Mouse (Mus musculus): ENCODE results near the gene Klf6. TPM values are rescaled to one million over a fixed set of nuclear protein-coding genes. Genes with fewer than 3 reads are reported as not detected.

Gene Klf6
- polyA plus RNA-seq, 1 experiment = 32.9 TPM

DNA sequence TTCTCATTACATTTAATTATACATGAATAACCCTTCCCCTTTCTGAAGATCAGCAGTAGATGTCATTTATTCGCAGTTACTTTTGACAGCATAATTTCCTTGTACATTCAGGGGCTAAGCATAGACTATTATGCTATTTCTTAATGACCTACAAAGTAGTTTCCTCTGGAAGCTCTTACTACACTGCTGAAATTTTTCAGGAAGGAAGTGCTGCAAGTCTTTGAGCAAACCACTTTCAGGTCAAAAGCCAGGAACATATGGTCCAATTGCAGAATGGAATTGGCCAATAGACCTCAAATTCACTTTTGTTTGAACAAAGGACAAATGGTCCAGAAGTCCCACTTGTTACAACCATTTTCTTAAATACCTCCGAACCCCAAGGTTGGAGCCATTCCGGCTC, 14.2 kb downstream of the Klf6 start:
- H3K4me1 ChIP-seq (ENCODE audit: control insufficient read depth, insufficient read depth, low read length) = peaks cover 3% of the 10 kb centered on the region; the same call in 1 of the 2 replicates
- no peak overlapping the region for H3K27ac ChIP-seq (ENCODE audit: control insufficient read depth, insufficient read depth, low read depth, low read length, poor library complexity)
- no peak for TF ChIP-seq CTCF (IDR thresholded peaks at IDR 0.05; ENCODE audit: control insufficient read depth, insufficient read depth, low read length)
- no peak for TF ChIP-seq POLR2A (IDR thresholded peaks at IDR 0.05; ENCODE audit: borderline replicate concordance, control insufficient read depth, low read depth, low read length)
- no peak overlapping the region for H3K4me3 ChIP-seq (replicated peaks; ENCODE audit: control insufficient read depth, low read depth, low read length)
- WGBS = 28% methylated on average over 3 of the region's 3 CpGs

DNA sequence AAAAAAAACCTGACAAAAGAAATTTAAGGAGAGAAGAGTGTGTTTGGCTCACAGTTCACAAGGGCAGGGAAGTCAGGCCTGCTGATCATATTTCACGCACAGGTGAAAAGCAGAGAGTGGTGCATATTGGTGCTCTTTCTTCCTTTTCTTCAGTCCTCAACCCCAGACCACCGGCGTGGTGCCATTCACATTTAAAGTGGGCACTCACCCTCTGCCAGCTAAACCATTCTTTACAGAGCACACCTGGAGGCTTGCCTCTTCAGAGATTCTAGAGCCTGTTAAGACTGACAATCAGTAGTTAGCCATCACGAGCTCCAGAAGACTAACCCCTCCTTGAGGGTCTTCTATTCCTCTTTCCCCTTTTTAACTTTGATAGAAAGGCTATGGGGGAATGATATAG, 17.5 kb downstream of the Klf6 start:
- H3K27ac ChIP-seq (ENCODE audit: control insufficient read depth, insufficient read depth, low read depth, low read length, poor library complexity) = no peak overlapping the region
- H3K4me3 ChIP-seq (replicated peaks; ENCODE audit: control insufficient read depth, low read depth, low read length) = no peak overlapping the region
- TF ChIP-seq CTCF (IDR thresholded peaks at IDR 0.05; ENCODE audit: control insufficient read depth, insufficient read depth, low read length) (no peak), POLR2A (IDR thresholded peaks at IDR 0.05; ENCODE audit: borderline replicate concordance, control insufficient read depth, low read depth, low read length) (no peak)
- WGBS = 74% methylated on average over 4 of the region's 4 CpGs
- peaks cover 1% of the 10 kb centered on the region; the same call in 1 of the 2 replicates for H3K4me1 ChIP-seq (ENCODE audit: control insufficient read depth, insufficient read depth, low read length)

DNA sequence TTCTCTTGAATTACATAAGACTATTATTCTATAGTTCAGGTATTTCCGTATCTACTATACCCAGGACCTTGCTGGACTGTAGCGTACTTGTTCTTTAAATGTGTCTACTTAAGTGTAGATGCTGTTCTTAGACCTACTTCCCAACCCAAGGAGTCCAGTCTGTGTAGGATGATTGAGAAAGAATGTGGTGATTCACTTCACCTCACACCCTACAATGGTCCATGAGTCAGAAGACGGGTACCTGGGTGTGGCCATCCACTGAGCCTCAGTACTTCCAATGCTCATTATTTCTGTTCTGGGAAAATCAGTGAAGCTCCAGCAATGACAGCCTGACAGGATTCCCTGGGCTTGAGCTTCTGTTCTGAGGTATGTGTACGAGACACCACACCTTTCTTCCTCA, 25.5 kb downstream of the Klf6 start:
- Histone ChIP-seq H3K4me1 (ENCODE audit: control insufficient read depth, insufficient read depth, low read length) (no peaks in the 10 kb centered on the region; the same call in 1 of the 2 replicates), H3K27ac (ENCODE audit: control insufficient read depth, insufficient read depth, low read depth, low read length, poor library complexity) (no peak overlapping the region), H3K4me3 (replicated peaks; ENCODE audit: control insufficient read depth, low read depth, low read length) (no peak overlapping the region)
- TF ChIP-seq CTCF (IDR thresholded peaks at IDR 0.05; ENCODE audit: control insufficient read depth, insufficient read depth, low read length) = no peak
- TF ChIP-seq POLR2A (IDR thresholded peaks at IDR 0.05; ENCODE audit: borderline replicate concordance, control insufficient read depth, low read depth, low read length) = no peak
- WGBS = 73% methylated on average over 4 of the region's 4 CpGs

DNA sequence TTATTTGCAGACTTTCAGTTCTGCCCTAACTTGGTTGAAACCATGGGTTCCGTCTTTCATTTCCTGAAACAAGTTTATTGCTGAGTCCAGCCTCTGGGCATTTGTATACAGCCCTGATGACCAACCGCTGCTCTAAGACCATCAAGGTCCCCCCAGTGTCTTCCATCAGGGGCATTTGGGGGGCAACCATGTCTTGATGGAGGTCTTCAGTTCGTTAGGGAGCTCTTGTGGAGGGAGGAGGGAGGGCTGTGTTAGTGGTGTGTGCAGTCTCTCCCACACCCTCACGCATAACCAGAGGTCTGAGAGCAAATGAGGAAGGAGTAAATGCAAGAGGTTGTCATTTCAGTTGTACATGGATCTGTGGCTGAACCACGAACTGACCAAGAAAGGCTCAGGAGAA, 26.9 kb downstream of the Klf6 start:
- peak overlapping the region; percentile 48 for H3K4me3 ChIP-seq (replicated peaks; ENCODE audit: control insufficient read depth, low read depth, low read length)
- 13% methylated on average over 5 of the region's 5 CpGs for WGBS
- peak overlapping the region; percentile 94 for H3K27ac ChIP-seq (ENCODE audit: control insufficient read depth, insufficient read depth, low read depth, low read length, poor library complexity)

DNA sequence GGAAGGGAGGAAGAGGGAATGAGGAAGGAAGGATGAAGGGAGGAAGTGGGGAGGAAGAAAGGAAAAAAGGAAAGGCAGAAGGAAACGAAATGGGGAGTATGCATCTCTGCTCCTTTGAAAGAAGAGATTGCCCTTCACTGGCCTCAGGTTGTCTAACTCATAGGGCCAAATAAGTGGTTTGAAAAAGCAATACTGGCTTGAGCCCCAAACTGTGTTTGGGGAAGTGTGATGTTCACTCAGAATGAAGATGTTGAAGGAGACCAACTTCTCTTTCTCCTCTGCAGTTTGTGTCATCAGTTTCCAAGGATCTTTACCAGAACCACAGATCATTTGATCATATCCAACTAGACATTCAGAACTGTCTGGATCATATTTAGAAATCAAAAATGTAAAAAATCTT, 27.4 kb downstream of the Klf6 start:
- TF ChIP-seq POLR2A (IDR thresholded peaks at IDR 0.05; ENCODE audit: borderline replicate concordance, control insufficient read depth, low read depth, low read length) = no peak
- no peak for TF ChIP-seq CTCF (IDR thresholded peaks at IDR 0.05; ENCODE audit: control insufficient read depth, insufficient read depth, low read length)
- Histone ChIP-seq H3K27ac (ENCODE audit: control insufficient read depth, insufficient read depth, low read depth, low read length, poor library complexity) (peak overlapping the region; percentile 29), H3K4me1 (ENCODE audit: control insufficient read depth, insufficient read depth, low read length) (no peaks in the 10 kb centered on the region; the same call in 1 of the 2 replicates), H3K4me3 (replicated peaks; ENCODE audit: control insufficient read depth, low read depth, low read length) (no peak overlapping the region)
- 19% methylated on average over 1 of the region's 1 CpGs for WGBS

More for the DNA sequence above, 26.9 kb downstream of the Klf6 start:
- no peaks in the 10 kb centered on the region; the same call in 1 of the 2 replicates for H3K4me1 ChIP-seq (ENCODE audit: control insufficient read depth, insufficient read depth, low read length)
- TF ChIP-seq POLR2A (IDR thresholded peaks at IDR 0.05; ENCODE audit: borderline replicate concordance, control insufficient read depth, low read depth, low read length) (no peak), CTCF (IDR thresholded peaks at IDR 0.05; ENCODE audit: control insufficient read depth, insufficient read depth, low read length) (no peak)

DNA sequence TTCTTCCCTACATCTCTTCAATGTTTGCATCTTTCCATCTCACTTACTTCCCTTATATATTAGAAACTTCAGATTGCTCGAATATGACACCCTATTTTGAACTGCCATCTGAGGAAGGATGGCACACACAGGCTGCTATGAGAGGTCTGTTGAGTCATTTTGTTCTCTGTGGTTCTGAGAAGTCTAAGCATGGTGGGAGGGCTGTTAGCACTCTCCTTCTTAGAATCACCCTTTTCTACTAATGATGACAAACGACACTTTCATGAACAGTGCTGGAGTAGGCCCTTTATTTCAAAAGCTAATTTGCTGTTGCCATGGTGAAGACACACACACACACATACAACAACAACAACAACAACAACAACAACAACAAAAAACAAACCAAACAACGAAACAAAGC, 28.8 kb downstream of the Klf6 start:
- no peak overlapping the region for H3K4me3 ChIP-seq (replicated peaks; ENCODE audit: control insufficient read depth, low read depth, low read length)
- H3K4me1 ChIP-seq (ENCODE audit: control insufficient read depth, insufficient read depth, low read length) = no peaks in the 10 kb centered on the region; the same call in 1 of the 2 replicates
- no peak for TF ChIP-seq POLR2A (IDR thresholded peaks at IDR 0.05; ENCODE audit: borderline replicate concordance, control insufficient read depth, low read depth, low read length)
- no peak for TF ChIP-seq CTCF (IDR thresholded peaks at IDR 0.05; ENCODE audit: control insufficient read depth, insufficient read depth, low read length)
- H3K27ac ChIP-seq (ENCODE audit: control insufficient read depth, insufficient read depth, low read depth, low read length, poor library complexity) = no peak overlapping the region
- 70% methylated on average over 3 of the region's 3 CpGs for WGBS

DNA sequence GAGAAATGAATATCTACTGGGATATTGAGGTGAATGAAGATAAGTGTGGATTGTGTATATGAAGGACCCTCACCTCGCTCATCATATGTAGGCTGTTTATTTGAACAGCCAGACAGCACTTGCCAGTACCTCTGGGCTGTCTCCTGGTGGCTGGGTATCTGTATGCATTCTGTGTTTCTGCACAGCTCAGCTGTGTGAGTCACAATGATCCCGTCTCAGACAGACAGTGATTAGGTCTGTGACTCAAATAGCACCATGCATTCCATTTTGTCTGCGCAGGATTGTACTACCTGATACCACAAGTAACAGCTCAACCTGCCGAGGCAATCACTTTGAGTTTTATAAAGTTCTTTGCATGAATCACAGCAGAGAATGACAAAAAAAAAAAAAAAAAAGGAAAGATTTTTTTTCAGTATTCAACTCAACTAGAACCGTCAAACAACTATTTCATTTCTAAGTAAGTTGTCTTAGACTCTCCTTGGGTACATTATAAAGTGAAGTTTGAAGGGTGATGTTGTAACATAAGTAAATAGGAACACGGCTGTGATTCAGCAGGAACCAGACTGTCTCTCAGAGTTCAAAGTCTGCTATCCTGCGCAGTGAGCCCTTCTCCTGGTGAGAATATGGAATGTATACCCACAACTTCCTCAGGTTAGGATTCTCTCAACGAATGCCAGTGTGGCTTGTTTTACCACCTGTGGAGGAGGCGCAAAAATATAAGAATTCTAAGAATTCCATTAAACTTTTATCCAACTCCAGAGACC, 31.6 kb downstream of the Klf6 start:
- TF ChIP-seq CTCF (IDR thresholded peaks at IDR 0.05; ENCODE audit: control insufficient read depth, insufficient read depth, low read length) = no peak
- TF ChIP-seq POLR2A (IDR thresholded peaks at IDR 0.05; ENCODE audit: borderline replicate concordance, control insufficient read depth, low read depth, low read length) = no peak
- WGBS = 76% methylated on average over 9 of the region's 9 CpGs
- Histone ChIP-seq H3K4me1 (ENCODE audit: control insufficient read depth, insufficient read depth, low read length) (no peaks in the 10 kb centered on the region; the same call in 1 of the 2 replicates), H3K27ac (ENCODE audit: control insufficient read depth, insufficient read depth, low read depth, low read length, poor library complexity) (no peak overlapping the region), H3K4me3 (replicated peaks; ENCODE audit: control insufficient read depth, low read depth, low read length) (no peak overlapping the region)

DNA sequence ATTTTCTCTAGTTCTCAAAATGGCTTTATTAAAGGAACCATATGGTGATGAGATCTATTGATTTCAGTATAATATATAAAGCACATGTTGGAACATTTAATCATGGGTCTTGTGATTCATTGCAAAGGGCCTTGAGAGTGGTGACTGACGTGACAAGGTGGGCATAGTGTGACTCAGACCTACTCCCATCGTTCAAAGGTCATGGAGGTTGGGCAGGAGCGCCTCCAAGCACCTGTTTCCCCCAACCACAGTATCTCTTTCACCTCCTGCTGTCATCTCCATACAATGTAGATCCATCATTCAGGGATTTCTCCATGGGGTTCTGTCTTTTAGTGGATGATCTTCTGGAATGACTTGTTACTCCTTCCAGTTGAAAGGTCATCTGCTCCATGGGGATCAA, 33.6 kb downstream of the Klf6 start:
- Histone ChIP-seq H3K4me3 (replicated peaks; ENCODE audit: control insufficient read depth, low read depth, low read length) (no peak overlapping the region), H3K4me1 (ENCODE audit: control insufficient read depth, insufficient read depth, low read length) (no peaks in the 10 kb centered on the region), H3K27ac (ENCODE audit: control insufficient read depth, insufficient read depth, low read depth, low read length, poor library complexity) (no peak overlapping the region)
- whole genome bisulfite sequencing = 81% methylated on average over 3 of the region's 3 CpGs
- TF ChIP-seq CTCF (IDR thresholded peaks at IDR 0.05; ENCODE audit: control insufficient read depth, insufficient read depth, low read length) = no peak

Data from bone marrow, adult 2 months (tissue).